Mouse (Mus musculus): ENCODE results near the gene Ufl1. TPM values are rescaled to one million over a fixed set of nuclear protein-coding genes. Genes with fewer than 3 reads are reported as not detected.
"Not testable (repeated sequence)": the region's sequence is repeated elsewhere in the genome, so short reads cannot be mapped to it uniquely, and the experiment has no call there.

Gene Ufl1
- polyA plus RNA-seq, 1 experiment from 2014 or later, result 37.5 TPM

DNA sequence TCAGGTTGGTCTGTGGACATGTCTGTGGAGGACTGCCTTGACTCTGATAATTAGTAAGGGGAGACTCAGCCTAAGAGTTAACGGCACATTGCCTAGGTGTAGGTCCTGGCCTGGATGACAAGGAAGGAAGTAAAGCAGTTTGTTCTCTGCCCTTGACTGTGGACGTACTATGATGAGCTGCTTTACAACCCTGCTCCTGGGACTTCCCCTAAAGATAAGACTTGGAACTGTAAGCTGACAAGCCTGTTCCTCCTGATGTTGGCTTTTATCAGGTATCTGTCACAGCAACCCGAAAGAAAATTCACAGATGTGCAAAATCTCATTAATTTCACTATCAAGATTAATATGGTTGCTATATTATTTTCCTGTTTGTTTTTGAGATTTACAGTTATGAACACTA lies 14.5 kb downstream of the Ufl1 start:
- peaks cover 78% of the 10 kb centered on the region for H3K36me3 ChIP-seq (ENCODE audit: control insufficient read depth, insufficient read depth, low read length)

DNA sequence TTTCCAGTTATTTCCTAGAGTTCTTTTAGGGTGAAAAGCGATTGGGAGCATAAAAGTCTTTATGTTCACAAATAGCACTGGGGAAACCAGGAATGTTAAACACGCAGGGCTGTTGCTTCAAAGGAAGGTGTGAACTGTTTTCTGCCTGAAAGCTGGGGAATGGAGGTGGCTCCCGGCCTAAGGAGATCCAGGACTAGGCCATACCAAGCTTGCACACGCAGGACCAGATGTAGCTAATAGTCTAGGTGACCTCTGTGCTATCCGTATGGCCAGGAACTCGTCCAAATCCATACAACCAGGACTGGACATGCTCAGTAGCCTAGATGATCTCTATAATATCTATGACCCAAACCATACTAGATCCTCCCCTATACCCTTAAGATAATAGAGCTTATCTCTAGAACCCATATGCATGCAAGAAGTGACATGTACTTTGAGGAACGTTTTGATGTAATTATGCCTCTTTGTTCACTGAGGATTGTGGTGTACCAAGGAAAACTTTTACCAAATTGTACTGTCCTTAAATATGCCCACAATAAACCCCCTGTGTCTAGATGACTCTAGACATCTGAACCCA lies 23.7 kb downstream of the Ufl1 start:
- H3K27ac ChIP-seq (ENCODE audit: low read depth, low read length), result no peak overlapping the region
- ATAC-seq (no peak), DNase-seq (ENCODE audit: low spot score) (no peak)
- 95% methylated on average over 7 of the region's 7 CpGs for WGBS
- H3K4me2 ChIP-seq (ENCODE audit: low read length), result no peak overlapping the region
- H3K4me3 ChIP-seq (ENCODE audit: low read depth, low read length), result no peak overlapping the region
- no peaks in the 10 kb centered on the region for H3K9me3 ChIP-seq (replicated peaks; ENCODE audit: control insufficient read depth, low read length)
- H3K4me1 ChIP-seq (ENCODE audit: control insufficient read depth, insufficient read depth, low read length), result no peaks in the 10 kb centered on the region
- no peaks in the 10 kb centered on the region for H3K27me3 ChIP-seq (replicated peaks; ENCODE audit: control insufficient read depth, insufficient read depth, low read length)
- H3K9ac ChIP-seq (ENCODE audit: low read length), result no peak overlapping the region
- peaks cover 42% of the 10 kb centered on the region for H3K36me3 ChIP-seq (ENCODE audit: control insufficient read depth, insufficient read depth, low read length)

More for the DNA sequence above, 14.5 kb downstream of the Ufl1 start:
- no peaks in the 10 kb centered on the region for H3K27me3 ChIP-seq (replicated peaks; ENCODE audit: control insufficient read depth, insufficient read depth, low read length)
- H3K9ac ChIP-seq (ENCODE audit: low read length), result no peak overlapping the region
- H3K4me3 ChIP-seq (ENCODE audit: low read depth, low read length), result no peak overlapping the region
- ATAC-seq (no peak), DNase-seq (ENCODE audit: low spot score) (no peak)
- H3K4me2 ChIP-seq (ENCODE audit: low read length), result no peak overlapping the region
- H3K9me3 ChIP-seq (replicated peaks; ENCODE audit: control insufficient read depth, low read length), result no peaks in the 10 kb centered on the region
- no peak overlapping the region for H3K27ac ChIP-seq (ENCODE audit: low read depth, low read length)
- no peaks in the 10 kb centered on the region for H3K4me1 ChIP-seq (ENCODE audit: control insufficient read depth, insufficient read depth, low read length)
- 98% methylated on average over 3 of the region's 3 CpGs for WGBS

DNA sequence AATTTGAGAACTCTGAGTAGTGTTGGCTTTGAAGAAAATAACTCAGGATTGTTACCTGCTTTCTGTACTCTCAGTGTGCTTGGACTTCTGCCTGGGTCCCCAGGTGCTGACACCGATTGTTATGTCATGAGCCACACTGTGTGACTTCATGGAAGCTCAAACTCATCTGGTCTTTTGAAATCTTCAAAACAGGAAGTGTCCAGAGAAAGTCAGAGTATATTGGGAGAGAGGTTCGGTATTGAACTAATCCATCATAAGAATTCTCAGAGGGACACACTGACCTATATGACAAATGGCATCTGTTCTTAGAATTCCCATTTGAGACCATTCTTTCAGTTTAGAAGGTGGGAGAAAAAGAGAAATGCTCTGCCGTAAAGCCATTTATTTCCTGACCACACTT lies 38.8 kb downstream of the Ufl1 start, which contains the start of gene Fhl5:
Gene Fhl5 (minus strand): TSS at position 101 of the 400 bp plus-strand sequence.
- H3K4me3 ChIP-seq (ENCODE audit: low read depth, low read length), result no peak within 1 kb of the TSS
- ATAC-seq (no peak), DNase-seq (ENCODE audit: low spot score) (no peak)
- H3K9ac ChIP-seq (ENCODE audit: low read length), result no peak within 1 kb of the TSS
- no peaks in the 10 kb centered on the region for H3K4me1 ChIP-seq (ENCODE audit: control insufficient read depth, insufficient read depth, low read length)
- H3K27ac ChIP-seq (ENCODE audit: low read depth, low read length), result no peak within 1 kb of the TSS
- H3K27me3 ChIP-seq (replicated peaks; ENCODE audit: control insufficient read depth, insufficient read depth, low read length), result no peaks in the 10 kb centered on the region
- H3K9me3 ChIP-seq (replicated peaks; ENCODE audit: control insufficient read depth, low read length), result no peaks in the 10 kb centered on the region
- no peak within 1 kb of the TSS for H3K4me2 ChIP-seq (ENCODE audit: low read length)
- H3K36me3 ChIP-seq (ENCODE audit: control insufficient read depth, insufficient read depth, low read length), result no peaks in the 10 kb centered on the region
- WGBS, result 96% methylated on average over 3 of the region's 3 CpGs

DNA sequence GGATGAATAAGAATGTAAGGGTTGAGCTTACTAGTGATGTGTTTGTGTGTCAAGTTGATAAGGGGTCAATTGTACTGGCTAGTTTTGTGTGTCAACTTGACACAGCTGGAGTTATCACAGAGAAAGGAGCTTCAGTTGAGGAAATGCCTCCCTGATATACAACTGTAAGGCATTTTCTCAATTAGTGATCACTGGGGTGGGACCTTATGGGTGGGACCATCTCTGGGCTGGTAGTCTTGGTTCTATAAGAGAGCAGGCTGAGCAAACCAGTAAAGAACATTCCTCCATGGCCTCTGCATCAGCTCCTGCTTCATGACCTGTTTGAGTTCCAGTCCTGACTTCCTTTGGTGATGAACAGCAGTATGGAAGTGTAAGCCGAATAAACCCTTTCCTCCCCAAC lies 46.0 kb downstream of the Ufl1 start:
- not testable (repeated sequence) for H3K27me3 ChIP-seq (replicated peaks; ENCODE audit: control insufficient read depth, insufficient read depth, low read length); H3K9ac ChIP-seq (ENCODE audit: low read length); H3K27ac ChIP-seq (ENCODE audit: low read depth, low read length); H3K4me1 ChIP-seq (ENCODE audit: control insufficient read depth, insufficient read depth, low read length); ATAC-seq; H3K9me3 ChIP-seq (replicated peaks; ENCODE audit: control insufficient read depth, low read length); H3K36me3 ChIP-seq (ENCODE audit: control insufficient read depth, insufficient read depth, low read length); H3K4me3 ChIP-seq (ENCODE audit: low read depth, low read length); DNase-seq (ENCODE audit: low spot score); H3K4me2 ChIP-seq (ENCODE audit: low read length)
- 100% methylated on average over 1 of the region's 1 CpGs for WGBS

DNA sequence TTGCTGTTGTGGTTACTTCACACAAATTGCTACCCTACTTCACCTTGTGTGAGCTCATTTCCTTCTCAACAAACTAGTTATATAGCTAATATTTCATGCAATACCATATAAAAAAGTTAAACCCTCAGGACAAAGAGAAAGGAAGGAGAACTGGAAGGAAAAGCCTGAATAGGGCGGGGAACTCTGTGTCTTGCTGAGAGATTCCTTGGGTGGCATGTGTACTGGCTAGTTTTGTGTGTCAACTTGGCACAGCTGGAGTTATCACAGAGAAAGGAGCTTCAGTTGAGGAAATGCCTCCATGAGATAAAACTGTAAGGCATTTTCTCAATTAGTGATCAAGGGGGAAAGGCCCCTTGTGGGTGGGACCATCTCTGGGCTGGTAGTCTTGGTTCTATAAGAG lies 47.9 kb downstream of the Ufl1 start:
- H3K4me3 ChIP-seq (ENCODE audit: low read depth, low read length); ATAC-seq; H3K36me3 ChIP-seq (ENCODE audit: control insufficient read depth, insufficient read depth, low read length); H3K9ac ChIP-seq (ENCODE audit: low read length); H3K4me1 ChIP-seq (ENCODE audit: control insufficient read depth, insufficient read depth, low read length); H3K4me2 ChIP-seq (ENCODE audit: low read length); H3K27ac ChIP-seq (ENCODE audit: low read depth, low read length); H3K9me3 ChIP-seq (replicated peaks; ENCODE audit: control insufficient read depth, low read length); DNase-seq (ENCODE audit: low spot score); H3K27me3 ChIP-seq (replicated peaks; ENCODE audit: control insufficient read depth, insufficient read depth, low read length): not testable (repeated sequence)
- WGBS, result 93% methylated on average over 1 of the region's 1 CpGs

DNA sequence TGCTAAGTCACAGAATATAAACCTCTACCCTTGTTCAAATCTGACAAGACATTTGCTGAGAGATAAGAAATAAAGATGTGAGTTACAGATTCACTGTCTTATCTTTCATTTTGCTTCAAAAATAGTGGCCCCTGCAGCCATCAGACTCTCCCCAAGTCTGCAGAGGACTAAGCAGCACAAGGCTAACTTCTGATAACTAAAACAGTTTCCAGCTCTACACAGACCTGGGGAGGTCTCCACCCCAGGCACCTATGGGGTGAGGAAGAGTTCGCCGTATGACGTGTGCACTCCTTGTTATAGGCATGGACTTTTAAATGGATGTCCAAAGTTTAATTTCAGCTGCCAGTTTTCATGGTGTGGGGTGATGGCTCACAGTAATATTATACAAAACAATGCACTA lies 49.1 kb downstream of the Ufl1 start:
- H3K36me3 ChIP-seq (ENCODE audit: control insufficient read depth, insufficient read depth, low read length), result no peaks in the 10 kb centered on the region
- ATAC-seq (no peak), DNase-seq (ENCODE audit: low spot score) (no peak)
- H3K4me2 ChIP-seq (ENCODE audit: low read length), result no peak overlapping the region
- no peak overlapping the region for H3K4me3 ChIP-seq (ENCODE audit: low read depth, low read length)
- no peaks in the 10 kb centered on the region for H3K9me3 ChIP-seq (replicated peaks; ENCODE audit: control insufficient read depth, low read length)
- H3K9ac ChIP-seq (ENCODE audit: low read length), result no peak overlapping the region
- H3K27me3 ChIP-seq (replicated peaks; ENCODE audit: control insufficient read depth, insufficient read depth, low read length), result no peaks in the 10 kb centered on the region
- no peaks in the 10 kb centered on the region for H3K4me1 ChIP-seq (ENCODE audit: control insufficient read depth, insufficient read depth, low read length)
- no peak overlapping the region for H3K27ac ChIP-seq (ENCODE audit: low read depth, low read length)
- 87% methylated on average over 3 of the region's 3 CpGs for WGBS

DNA sequence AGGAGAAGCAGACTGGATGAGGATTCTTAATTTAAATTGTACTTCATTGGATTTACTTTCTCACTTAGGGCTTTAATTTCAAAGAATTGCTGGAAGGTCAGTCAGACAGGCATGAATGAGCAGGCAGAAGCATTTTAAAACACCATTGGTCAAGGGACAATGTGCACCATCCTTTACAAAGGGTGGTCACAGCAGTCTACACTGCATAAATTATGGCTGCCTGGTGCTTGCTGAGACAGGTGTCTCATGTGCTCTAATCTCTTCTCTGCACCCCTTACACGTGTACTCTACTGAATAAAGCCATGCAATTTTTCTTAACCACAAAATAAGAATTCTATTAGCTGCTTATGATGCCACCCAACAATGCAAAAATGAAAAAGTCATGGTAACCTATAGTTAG lies 54.1 kb downstream of the Ufl1 start:
- H3K36me3 ChIP-seq (ENCODE audit: control insufficient read depth, insufficient read depth, low read length), result no peaks in the 10 kb centered on the region
- ATAC-seq, result no peak

DNA sequence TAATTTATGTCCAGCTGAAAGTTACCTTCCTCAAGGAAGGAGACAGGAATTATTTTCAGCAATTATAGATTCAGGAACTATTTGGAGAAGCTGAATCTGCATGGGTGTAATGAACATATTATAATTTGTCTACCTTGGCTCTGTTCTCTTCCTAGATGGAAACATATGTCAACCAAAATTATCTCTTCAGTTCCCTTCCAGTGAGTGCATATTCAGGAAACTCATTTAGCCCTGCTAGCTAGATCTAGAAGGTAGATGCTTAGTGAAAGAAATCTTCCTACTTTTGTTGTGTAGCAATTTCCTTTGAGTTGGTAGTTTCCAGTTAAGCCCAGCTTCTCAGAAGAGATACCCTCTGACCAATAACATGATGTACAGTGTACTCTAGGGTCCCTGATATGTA lies 59.7 kb downstream of the Ufl1 start:
- ATAC-seq (no peak), DNase-seq (ENCODE audit: low spot score) (no peak)
- Histone ChIP-seq H3K4me3 (ENCODE audit: low read depth, low read length) (no peak overlapping the region), H3K9me3 (replicated peaks; ENCODE audit: control insufficient read depth, low read length) (no peaks in the 10 kb centered on the region), H3K27ac (ENCODE audit: low read depth, low read length) (no peak overlapping the region), H3K4me1 (ENCODE audit: control insufficient read depth, insufficient read depth, low read length) (no peaks in the 10 kb centered on the region), H3K36me3 (ENCODE audit: control insufficient read depth, insufficient read depth, low read length) (no peaks in the 10 kb centered on the region), H3K27me3 (replicated peaks; ENCODE audit: control insufficient read depth, insufficient read depth, low read length) (no peaks in the 10 kb centered on the region), H3K4me2 (ENCODE audit: low read length) (no peak overlapping the region), H3K9ac (ENCODE audit: low read length) (no peak overlapping the region)

More for the DNA sequence above, 54.1 kb downstream of the Ufl1 start:
- no peak for DNase-seq (ENCODE audit: low spot score)
- Histone ChIP-seq H3K9me3 (replicated peaks; ENCODE audit: control insufficient read depth, low read length) (no peaks in the 10 kb centered on the region), H3K27ac (ENCODE audit: low read depth, low read length) (no peak overlapping the region), H3K4me2 (ENCODE audit: low read length) (no peak overlapping the region), H3K4me1 (ENCODE audit: control insufficient read depth, insufficient read depth, low read length) (no peaks in the 10 kb centered on the region), H3K4me3 (ENCODE audit: low read depth, low read length) (no peak overlapping the region), H3K9ac (ENCODE audit: low read length) (no peak overlapping the region), H3K27me3 (replicated peaks; ENCODE audit: control insufficient read depth, insufficient read depth, low read length) (no peaks in the 10 kb centered on the region)
- WGBS, result 6% methylated on average over 1 of the region's 1 CpGs

DNA sequence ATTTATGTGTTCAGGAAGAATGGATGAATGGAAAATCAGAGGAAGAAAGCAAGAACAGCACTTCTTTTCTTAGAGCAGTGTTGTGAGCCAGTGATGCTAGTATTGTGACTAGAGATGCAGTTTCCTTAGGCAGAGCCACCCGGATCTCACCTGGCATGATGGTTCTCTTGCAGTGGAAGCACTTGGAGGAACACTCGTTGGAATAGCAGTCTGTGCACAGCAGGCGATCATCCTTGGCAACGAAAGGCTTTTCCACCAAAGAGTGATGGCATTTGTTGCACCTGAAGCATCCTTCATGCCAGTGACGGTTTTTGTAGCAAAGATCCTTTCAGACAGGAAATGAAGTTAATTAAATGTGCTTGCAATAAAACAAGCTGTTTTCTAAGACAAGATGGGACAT lies 68.2 kb downstream of the Ufl1 start:
- no peak overlapping the region for H3K4me3 ChIP-seq (ENCODE audit: low read depth, low read length)
- WGBS, result 58% methylated on average over 5 of the region's 5 CpGs
- no peaks in the 10 kb centered on the region for H3K9me3 ChIP-seq (replicated peaks; ENCODE audit: control insufficient read depth, low read length)
- H3K4me2 ChIP-seq (ENCODE audit: low read length), result no peak overlapping the region
- no peak for DNase-seq (ENCODE audit: low spot score)
- no peaks in the 10 kb centered on the region for H3K4me1 ChIP-seq (ENCODE audit: control insufficient read depth, insufficient read depth, low read length)
- H3K9ac ChIP-seq (ENCODE audit: low read length), result no peak overlapping the region
- no peaks in the 10 kb centered on the region for H3K36me3 ChIP-seq (ENCODE audit: control insufficient read depth, insufficient read depth, low read length)
- H3K27ac ChIP-seq (ENCODE audit: low read depth, low read length), result no peak overlapping the region
- no peaks in the 10 kb centered on the region for H3K27me3 ChIP-seq (replicated peaks; ENCODE audit: control insufficient read depth, insufficient read depth, low read length)
- no peak for ATAC-seq

Measured in forebrain, embryonic 14.5 days (tissue).